Mouse (Mus musculus) testis, adult 10 weeks (tissue): Measurements from ENCODE around the gene Vmn2r16. TPM values are rescaled to one million over a fixed set of nuclear protein-coding genes. Genes with fewer than 3 reads are reported as not detected.

Source experiments
- polyA plus RNA-seq: library from polyadenylated mRNA; stranded (reverse); fragments of 350-450 nt; fragmentation: Illumina TruSeq; extraction: RNeasy Lipid Tissue Mini Kit (QIAGEN cat#74804); gene quantifications from one replicate; pipeline ENCODE4 v1.2.3, GENCODE M21; 2014; ENCODE audit warnings: low read depth, low replicate concordance

The Vmn2r16 gene
- polyA plus RNA-seq = 0.03 TPM

DNA sequence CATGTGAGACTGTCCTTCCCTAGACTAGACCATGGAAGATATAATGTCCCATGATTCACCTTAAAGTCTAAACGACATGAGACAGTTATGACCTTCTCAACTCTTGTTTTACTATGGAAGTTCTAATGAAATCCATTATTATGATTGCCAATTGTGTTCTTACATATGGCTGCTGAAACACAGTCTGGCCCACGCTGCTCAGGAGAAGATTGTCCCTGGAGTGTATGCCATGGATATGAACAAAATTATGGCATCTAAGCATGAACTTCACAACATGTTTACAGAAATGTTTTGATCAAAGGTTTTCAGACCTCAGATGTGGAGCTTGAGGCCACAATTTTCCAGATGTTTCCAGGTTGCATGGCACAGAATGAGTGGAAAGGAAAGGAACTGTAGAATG lies at the start of gene Vmn2r16:
Gene Vmn2r16, plus strand, starts transcription at position 301 of the 400 bp plus-strand sequence.

DNA sequence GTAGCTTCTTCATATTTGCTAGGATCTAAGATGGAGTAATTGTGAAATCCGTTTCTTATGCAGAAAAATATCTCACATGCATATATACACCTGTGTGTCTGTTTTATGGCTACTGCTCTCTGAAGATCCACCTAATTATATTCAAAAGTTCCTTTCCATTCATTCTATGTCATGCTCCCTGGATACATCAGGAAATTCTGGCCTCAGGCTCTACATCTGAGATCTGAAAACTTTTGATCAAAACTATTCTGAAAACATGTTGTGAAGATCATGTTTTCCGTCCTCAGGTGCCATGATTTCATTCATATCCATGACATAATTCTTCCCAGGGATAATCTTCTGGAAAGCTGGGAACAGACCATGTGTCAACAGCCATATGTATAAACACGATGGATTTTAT lies 32.4 kb upstream of the Vmn2r16 start, which contains the start of gene Vmn2r15:
Gene Vmn2r15, minus strand, starts transcription at position 101 of the 400 bp plus-strand sequence.

DNA sequence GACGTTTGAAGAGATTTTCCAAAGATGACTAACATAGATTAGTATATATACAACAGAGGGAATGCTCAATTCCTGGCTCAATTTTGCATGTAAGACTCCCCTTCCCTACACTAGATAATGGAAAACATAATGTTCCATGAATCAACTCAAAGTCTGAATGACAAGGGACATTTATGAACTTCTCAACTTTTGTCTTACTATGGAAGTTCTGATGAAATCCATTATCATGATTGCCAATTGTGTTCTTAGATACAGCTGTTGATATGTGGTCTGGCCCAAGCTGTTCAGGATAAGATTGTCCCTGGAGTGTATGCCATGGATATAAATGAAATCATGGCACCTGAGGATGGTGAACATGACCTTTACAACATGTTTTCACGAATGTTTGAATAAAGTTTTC lies 89.4 kb downstream of the Vmn2r16 start, which contains the start of gene Vmn2r17:
Gene Vmn2r17, plus strand, starts transcription at position 301 of the 400 bp plus-strand sequence.

Other genes starting within 250 kb of the Vmn2r16 start
- gene Vmn2r12, start 232.2 kb upstream of the Vmn2r16 start, polyA plus RNA-seq = not detected
- gene Vmn2r13, start 138.0 kb upstream of the Vmn2r16 start, polyA plus RNA-seq = not detected
- gene Vmn2r14, start 105.5 kb upstream of the Vmn2r16 start, polyA plus RNA-seq = not detected
- gene Vmn2r15, start 32.5 kb upstream of the Vmn2r16 start, polyA plus RNA-seq = not detected
- 0.03 TPM for gene Vmn2r17, start 89.5 kb downstream of the Vmn2r16 start, polyA plus RNA-seq
- gene Crlf2, start 228.8 kb downstream of the Vmn2r16 start, polyA plus RNA-seq = 1.4 TPM